Mouse (Mus musculus): ENCODE measurements around the gene Susd4. TPM values are rescaled to one million over a fixed set of nuclear protein-coding genes. Genes with fewer than 3 reads are reported as not detected.

Gene Susd4
- total and polyA plus RNA-seq, 2 experiments, result 1.3 to 8.3 TPM

- Histone ChIP-seq H3K79me2 (ENCODE audit: control insufficient read depth, insufficient read depth, low read length) (no peaks in the 10 kb centered on the region), H3K4me3 (ENCODE audit: insufficient read depth, low read depth, low read length) (no peak overlapping the region), H3K9ac (ENCODE audit: low read depth, low read length) (no peak overlapping the region), H3K27me3 (ENCODE audit: control insufficient read depth, insufficient read depth, low read length) (no peaks in the 10 kb centered on the region), H3K4me1 (ENCODE audit: control insufficient read depth, insufficient read depth, low read length) (no peaks in the 10 kb centered on the region), H3K36me3 (ENCODE audit: control insufficient read depth, insufficient read depth, low read length) (no peaks in the 10 kb centered on the region), H3K27ac (replicated peaks; ENCODE audit: insufficient read depth, low read depth, low read length) (no peak overlapping the region)
- DNase-seq (ENCODE audit: extremely low read depth, low read depth, low spot score), result no peak
- 92% methylated on average over 6 of the region's 6 CpGs for WGBS
- TF ChIP-seq POLR2A (IDR thresholded peaks at IDR 0.05; ENCODE audit: extremely low read depth, insufficient read depth, low read length) (no peak), CTCF (IDR thresholded peaks at IDR 0.05; ENCODE audit: low read depth, low read length) (no peak)
Measured at GRCm38 (mm10) chr1:182840606-182841005, 76.9 kb downstream of the Susd4 start.

GRCm38 (mm10) chr1:182849556-182849955 lies 85.9 kb downstream of the Susd4 start:
- H3K4me1 ChIP-seq (ENCODE audit: control insufficient read depth, insufficient read depth, low read length), result no peaks in the 10 kb centered on the region
- WGBS, result 80% methylated on average over 12 of the region's 12 CpGs
- no peaks in the 10 kb centered on the region for H3K36me3 ChIP-seq (ENCODE audit: control insufficient read depth, insufficient read depth, low read length)
- no peak overlapping the region for H3K4me3 ChIP-seq (ENCODE audit: insufficient read depth, low read depth, low read length)
- H3K27ac ChIP-seq (replicated peaks; ENCODE audit: insufficient read depth, low read depth, low read length), result no peak overlapping the region
- H3K79me2 ChIP-seq (ENCODE audit: control insufficient read depth, insufficient read depth, low read length), result no peaks in the 10 kb centered on the region
- H3K9ac ChIP-seq (ENCODE audit: low read depth, low read length), result no peak overlapping the region
- no peaks in the 10 kb centered on the region for H3K27me3 ChIP-seq (ENCODE audit: control insufficient read depth, insufficient read depth, low read length)
- no peak for DNase-seq (ENCODE audit: extremely low read depth, low read depth, low spot score)
- TF ChIP-seq POLR2A (IDR thresholded peaks at IDR 0.05; ENCODE audit: extremely low read depth, insufficient read depth, low read length), result no peak
- TF ChIP-seq CTCF (IDR thresholded peaks at IDR 0.05; ENCODE audit: low read depth, low read length), result no peak

- no peak for DNase-seq (ENCODE audit: extremely low read depth, low read depth, low spot score)
- Histone ChIP-seq H3K27me3 (ENCODE audit: control insufficient read depth, insufficient read depth, low read length) (no peaks in the 10 kb centered on the region), H3K79me2 (ENCODE audit: control insufficient read depth, insufficient read depth, low read length) (no peaks in the 10 kb centered on the region), H3K9ac (ENCODE audit: low read depth, low read length) (no peak overlapping the region), H3K4me3 (ENCODE audit: insufficient read depth, low read depth, low read length) (no peak overlapping the region), H3K27ac (replicated peaks; ENCODE audit: insufficient read depth, low read depth, low read length) (no peak overlapping the region), H3K36me3 (ENCODE audit: control insufficient read depth, insufficient read depth, low read length) (no peaks in the 10 kb centered on the region), H3K4me1 (ENCODE audit: control insufficient read depth, insufficient read depth, low read length) (no peaks in the 10 kb centered on the region)
- 79% methylated on average over 1 of the region's 1 CpGs for WGBS
- TF ChIP-seq CTCF (IDR thresholded peaks at IDR 0.05; ENCODE audit: low read depth, low read length) (no peak), POLR2A (IDR thresholded peaks at IDR 0.05; ENCODE audit: extremely low read depth, insufficient read depth, low read length) (no peak)
Measured at GRCm38 (mm10) chr1:182850080-182850479, 86.4 kb downstream of the Susd4 start.

- no peak overlapping the region for H3K27ac ChIP-seq (replicated peaks; ENCODE audit: insufficient read depth, low read depth, low read length)
- WGBS, result 60% methylated on average over 6 of the region's 6 CpGs
- no peaks in the 10 kb centered on the region for H3K27me3 ChIP-seq (ENCODE audit: control insufficient read depth, insufficient read depth, low read length)
- peak; percentile 30 for DNase-seq (ENCODE audit: extremely low read depth, low read depth, low spot score)
- no peaks in the 10 kb centered on the region for H3K36me3 ChIP-seq (ENCODE audit: control insufficient read depth, insufficient read depth, low read length)
- H3K4me3 ChIP-seq (ENCODE audit: insufficient read depth, low read depth, low read length), result no peak overlapping the region
- H3K79me2 ChIP-seq (ENCODE audit: control insufficient read depth, insufficient read depth, low read length), result no peaks in the 10 kb centered on the region
- H3K9ac ChIP-seq (ENCODE audit: low read depth, low read length), result no peak overlapping the region
- H3K4me1 ChIP-seq (ENCODE audit: control insufficient read depth, insufficient read depth, low read length), result no peaks in the 10 kb centered on the region
- TF ChIP-seq POLR2A (IDR thresholded peaks at IDR 0.05; ENCODE audit: extremely low read depth, insufficient read depth, low read length) (no peak), CTCF (IDR thresholded peaks at IDR 0.05; ENCODE audit: low read depth, low read length) (no peak)
Measured at GRCm38 (mm10) chr1:182852158-182852557, 88.5 kb downstream of the Susd4 start.

GRCm38 (mm10) chr1:182856636-182857035 lies 93.0 kb downstream of the Susd4 start:
- WGBS, result 94% methylated on average over 13 of the region's 13 CpGs
- H3K27ac ChIP-seq (replicated peaks; ENCODE audit: insufficient read depth, low read depth, low read length), result no peak overlapping the region
- H3K4me3 ChIP-seq (ENCODE audit: insufficient read depth, low read depth, low read length), result no peak overlapping the region
- no peaks in the 10 kb centered on the region for H3K4me1 ChIP-seq (ENCODE audit: control insufficient read depth, insufficient read depth, low read length)
- H3K36me3 ChIP-seq (ENCODE audit: control insufficient read depth, insufficient read depth, low read length), result no peaks in the 10 kb centered on the region
- no peak for DNase-seq (ENCODE audit: extremely low read depth, low read depth, low spot score)
- H3K9ac ChIP-seq (ENCODE audit: low read depth, low read length), result no peak overlapping the region
- no peaks in the 10 kb centered on the region for H3K27me3 ChIP-seq (ENCODE audit: control insufficient read depth, insufficient read depth, low read length)
- TF ChIP-seq POLR2A (IDR thresholded peaks at IDR 0.05; ENCODE audit: extremely low read depth, insufficient read depth, low read length) (no peak), CTCF (IDR thresholded peaks at IDR 0.05; ENCODE audit: low read depth, low read length) (no peak)
- no peaks in the 10 kb centered on the region for H3K79me2 ChIP-seq (ENCODE audit: control insufficient read depth, insufficient read depth, low read length)

GRCm38 (mm10) chr1:182861671-182862358 lies 98.2 kb downstream of the Susd4 start:
- Histone ChIP-seq H3K4me1 (ENCODE audit: control insufficient read depth, insufficient read depth, low read length) (no peaks in the 10 kb centered on the region), H3K27me3 (ENCODE audit: control insufficient read depth, insufficient read depth, low read length) (no peaks in the 10 kb centered on the region), H3K9ac (ENCODE audit: low read depth, low read length) (no peak overlapping the region), H3K79me2 (ENCODE audit: control insufficient read depth, insufficient read depth, low read length) (no peaks in the 10 kb centered on the region), H3K27ac (replicated peaks; ENCODE audit: insufficient read depth, low read depth, low read length) (no peak overlapping the region), H3K36me3 (ENCODE audit: control insufficient read depth, insufficient read depth, low read length) (no peaks in the 10 kb centered on the region), H3K4me3 (ENCODE audit: insufficient read depth, low read depth, low read length) (no peak overlapping the region)
- 71% methylated on average over 7 of the region's 7 CpGs for WGBS
- no peak for TF ChIP-seq CTCF (IDR thresholded peaks at IDR 0.05; ENCODE audit: low read depth, low read length)
- no peak for TF ChIP-seq POLR2A (IDR thresholded peaks at IDR 0.05; ENCODE audit: extremely low read depth, insufficient read depth, low read length)
- DNase-seq (ENCODE audit: extremely low read depth, low read depth, low spot score), result no peak
